Mouse (Mus musculus) liver, embryonic 12.5 days (tissue): ENCODE measurements around the gene Zfp292. TPM values are rescaled to one million over a fixed set of nuclear protein-coding genes. Genes with fewer than 3 reads are reported as not detected.

Experiments
- ATAC-seq: fragments of 200-750 bp; cut with Nextera tagmentation; 2 replicates; pipeline ENCODE4 v1.8.0; 2017; ENCODE audit warnings: moderate number of reproducible peaks, mild to moderate bottlenecking, moderate library complexity
- H3K27ac ChIP-seq: fragments of 300-500 bp; sonication (generic); 2 replicates; pipeline ENCODE4 v1.5.1; 2016; ENCODE audit warnings: mild to moderate bottlenecking
- H3K27me3 ChIP-seq: fragments of 300-500 bp; sonication (generic); replicated peaks from 2 replicates; pipeline ENCODE4 v1.6.1; 2016; ENCODE audit warnings: mild to moderate bottlenecking, moderate library complexity
- H3K36me3 ChIP-seq: fragments of 300-500 bp; sonication (generic); 2 replicates; pipeline ENCODE4 v1.6.1; 2016; ENCODE audit warnings: mild to moderate bottlenecking, moderate library complexity
- H3K4me1 ChIP-seq: fragments of 300-500 bp; sonication (generic); 2 replicates; pipeline ENCODE4 v1.6.1; 2016
- H3K4me2 ChIP-seq: fragments of 300-500 bp; sonication (generic); 2 replicates; pipeline ENCODE4 v1.6.1; 2016; ENCODE audit warnings: mild to moderate bottlenecking, moderate library complexity
- H3K4me3 ChIP-seq: fragments of 300-500 bp; sonication (generic); 2 replicates; pipeline ENCODE4 v1.5.1; 2016; ENCODE audit warnings: mild to moderate bottlenecking, moderate library complexity
- H3K9ac ChIP-seq: fragments of 300-500 bp; sonication (generic); 2 replicates; pipeline ENCODE4 v1.6.1; 2016; ENCODE audit warnings: mild to moderate bottlenecking, moderate library complexity
- H3K9me3 ChIP-seq: fragments of 300-500 bp; sonication (generic); replicated peaks from 2 replicates; pipeline ENCODE4 v1.6.1; 2016; ENCODE audit warnings: mild to moderate bottlenecking, moderate library complexity
- whole genome bisulfite sequencing: fragments of 180-500 bp; shearing (Covaris S2); methylation state at CpG from one replicate; pipeline ENCODE4 v1.1.7; 2016; ENCODE audit not compliant: insufficient replicate concordance; 5-methylcytosine and 5-hydroxymethylcytosine counted together
- polyA plus RNA-seq: library from polyadenylated mRNA; unstranded; fragments of >200 nt; fragmentation: Nextera tagmentation; extraction: Ambion mirVana; gene quantifications from 2 replicates; pipeline ENCODE4 v1.2.1, GENCODE M21; 2016

Gene Zfp292
- polyA plus RNA-seq, 1 experiment from 2014 or later: 7.1 TPM

GRCm38 (mm10) chr4:34899322-34899721 is 16.6 kb upstream of the Zfp292 start:
- Histone ChIP-seq H3K9me3 (no peaks in the 10 kb centered on the region), H3K9ac (no peak overlapping the region), H3K4me1 (no peaks in the 10 kb centered on the region), H3K4me3 (no peak overlapping the region), H3K27me3 (peaks cover 8% of the 10 kb centered on the region; the same call in 1 of the 2 replicates), H3K27ac (no peak overlapping the region), H3K4me2 (no peak overlapping the region), H3K36me3 (no peaks in the 10 kb centered on the region)
- 78% methylated on average over 1 of the region's 1 CpGs for WGBS
- ATAC-seq: no peak

GRCm38 (mm10) chr4:34898497-34898896 is 15.7 kb upstream of the Zfp292 start:
- Histone ChIP-seq H3K9ac (no peak overlapping the region), H3K27ac (no peak overlapping the region), H3K9me3 (no peaks in the 10 kb centered on the region), H3K36me3 (no peaks in the 10 kb centered on the region), H3K4me2 (no peak overlapping the region), H3K27me3 (peaks cover 8% of the 10 kb centered on the region; the same call in 1 of the 2 replicates), H3K4me3 (no peak overlapping the region), H3K4me1 (no peaks in the 10 kb centered on the region)
- WGBS: 50% methylated on average over 2 of the region's 2 CpGs
- ATAC-seq: no peak

GRCm38 (mm10) chr4:34893479-34893878 is 10.7 kb upstream of the Zfp292 start, which contains the start of gene Cga:
TSS of gene Cga (plus strand) at chr4:34893779.
- peaks cover 16% of the 10 kb centered on the region for H3K4me1 ChIP-seq
- no peak within 1 kb of the TSS for H3K27ac ChIP-seq
- no peaks in the 10 kb centered on the region for H3K9me3 ChIP-seq
- H3K4me2 ChIP-seq: no peak within 1 kb of the TSS
- no peak within 1 kb of the TSS for H3K4me3 ChIP-seq
- no peak within 1 kb of the TSS for H3K9ac ChIP-seq
- WGBS: 41% methylated on average over 1 of the region's 1 CpGs
- ATAC-seq: no peak
- peaks cover 43% of the 10 kb centered on the region for H3K27me3 ChIP-seq
- H3K36me3 ChIP-seq: no peaks in the 10 kb centered on the region

- Histone ChIP-seq H3K36me3 (no peaks in the 10 kb centered on the region), H3K27me3 (peaks cover 35% of the 10 kb centered on the region), H3K4me1 (peaks cover 35% of the 10 kb centered on the region), H3K27ac (no peak overlapping the region), H3K9me3 (no peaks in the 10 kb centered on the region), H3K4me2 (peak overlapping the region; percentile 43), H3K4me3 (no peak overlapping the region), H3K9ac (no peak overlapping the region)
- WGBS: 18% methylated on average over 2 of the region's 2 CpGs
- no peak for ATAC-seq
Measured at GRCm38 (mm10) chr4:34889812-34890185, 7.0 kb upstream of the Zfp292 start.

- H3K27me3 ChIP-seq: peaks cover 35% of the 10 kb centered on the region
- no peaks in the 10 kb centered on the region for H3K36me3 ChIP-seq
- no peak for ATAC-seq
- H3K4me3 ChIP-seq: no peak overlapping the region
- H3K9me3 ChIP-seq: no peaks in the 10 kb centered on the region
- peak overlapping the region; percentile 43 for H3K4me2 ChIP-seq
- WGBS: 11% methylated on average over 15 of the region's 15 CpGs
- H3K4me1 ChIP-seq: peaks cover 35% of the 10 kb centered on the region
- no peak overlapping the region for H3K27ac ChIP-seq
- no peak overlapping the region for H3K9ac ChIP-seq
Measured at GRCm38 (mm10) chr4:34889101-34889811, 6.5 kb upstream of the Zfp292 start.

- Histone ChIP-seq H3K4me2 (peak overlapping the region; percentile 87), H3K27ac (peak overlapping the region; percentile 86; the same call in 1 of the 2 replicates), H3K27me3 (peaks cover 33% of the 10 kb centered on the region), H3K9me3 (no peaks in the 10 kb centered on the region), H3K4me3 (peak overlapping the region; percentile 79), H3K4me1 (peaks cover 44% of the 10 kb centered on the region), H3K36me3 (no peaks in the 10 kb centered on the region), H3K9ac (peak overlapping the region; percentile 87)
- WGBS: 15% methylated on average over 7 of the region's 7 CpGs
- ATAC-seq: no peak
Measured at GRCm38 (mm10) chr4:34887295-34887694, 4.5 kb upstream of the Zfp292 start.

- H3K27ac ChIP-seq: peak overlapping the region; percentile 86
- H3K4me3 ChIP-seq: peak overlapping the region; percentile 79
- peak overlapping the region; percentile 87 for H3K9ac ChIP-seq
- H3K4me1 ChIP-seq: peaks cover 48% of the 10 kb centered on the region
- peak overlapping the region; percentile 87 for H3K4me2 ChIP-seq
- peaks cover 26% of the 10 kb centered on the region for H3K27me3 ChIP-seq
- H3K9me3 ChIP-seq: no peaks in the 10 kb centered on the region
- no peaks in the 10 kb centered on the region for H3K36me3 ChIP-seq
- WGBS: under 1% methylated on average over 48 of the region's 48 CpGs
- ATAC-seq: peak; percentile 85
Measured at GRCm38 (mm10) chr4:34886490-34887111, 3.8 kb upstream of the Zfp292 start.

- Histone ChIP-seq H3K4me3 (peak overlapping the region; percentile 79), H3K4me2 (peak overlapping the region; percentile 87), H3K9ac (peak overlapping the region; percentile 87), H3K9me3 (no peaks in the 10 kb centered on the region), H3K36me3 (no peaks in the 10 kb centered on the region), H3K4me1 (peaks cover 56% of the 10 kb centered on the region), H3K27ac (peak overlapping the region; percentile 86), H3K27me3 (peaks cover 18% of the 10 kb centered on the region)
- no peak for ATAC-seq
- 37% methylated on average over 9 of the region's 9 CpGs for WGBS
Measured at GRCm38 (mm10) chr4:34885631-34886351, 3.0 kb upstream of the Zfp292 start.

- peak overlapping the region; percentile 96 for H3K27ac ChIP-seq
- peak overlapping the region; percentile 83 for H3K4me2 ChIP-seq
- H3K9ac ChIP-seq: peak overlapping the region; percentile 94
- H3K36me3 ChIP-seq: peaks cover 5% of the 10 kb centered on the region; the same call in 1 of the 2 replicates
- 50% methylated on average over 16 of the region's 16 CpGs for WGBS
- H3K4me3 ChIP-seq: peak overlapping the region; percentile 93
- no peaks in the 10 kb centered on the region for H3K9me3 ChIP-seq
- no peak for ATAC-seq
- H3K4me1 ChIP-seq: peaks cover 48% of the 10 kb centered on the region
- peaks cover under 1% of the 10 kb centered on the region; the same call in 1 of the 2 replicates for H3K27me3 ChIP-seq
Measured at GRCm38 (mm10) chr4:34883366-34884029, 738 bp upstream of the Zfp292 start.

GRCm38 (mm10) chr4:34882291-34882769 is 430 bp downstream of the Zfp292 start:
- peak overlapping the region; percentile 96 for H3K27ac ChIP-seq
- peak; percentile 70 for ATAC-seq
- under 1% methylated on average over 58 of the region's 58 CpGs for WGBS
- peak overlapping the region; percentile 93 for H3K4me3 ChIP-seq
- peak overlapping the region; percentile 83 for H3K4me2 ChIP-seq
- H3K4me1 ChIP-seq: peaks cover 40% of the 10 kb centered on the region
- H3K36me3 ChIP-seq: peaks cover 11% of the 10 kb centered on the region
- H3K9ac ChIP-seq: peak overlapping the region; percentile 94
- no peaks in the 10 kb centered on the region for H3K27me3 ChIP-seq
- no peaks in the 10 kb centered on the region for H3K9me3 ChIP-seq

GRCm38 (mm10) chr4:34881851-34882250 is 909 bp downstream of the Zfp292 start:
- no peak for ATAC-seq
- peak overlapping the region; percentile 93 for H3K4me3 ChIP-seq
- WGBS: 15% methylated on average over 4 of the region's 4 CpGs
- peak overlapping the region; percentile 94 for H3K9ac ChIP-seq
- peaks cover 39% of the 10 kb centered on the region for H3K4me1 ChIP-seq
- H3K27ac ChIP-seq: peak overlapping the region; percentile 96; the same call in 1 of the 2 replicates
- H3K27me3 ChIP-seq: no peaks in the 10 kb centered on the region
- no peaks in the 10 kb centered on the region for H3K9me3 ChIP-seq
- H3K4me2 ChIP-seq: peak overlapping the region; percentile 83
- H3K36me3 ChIP-seq: peaks cover 14% of the 10 kb centered on the region
